Mouse (Mus musculus): ENCODE results near the gene Syt1.

Gene Syt1

DNA sequence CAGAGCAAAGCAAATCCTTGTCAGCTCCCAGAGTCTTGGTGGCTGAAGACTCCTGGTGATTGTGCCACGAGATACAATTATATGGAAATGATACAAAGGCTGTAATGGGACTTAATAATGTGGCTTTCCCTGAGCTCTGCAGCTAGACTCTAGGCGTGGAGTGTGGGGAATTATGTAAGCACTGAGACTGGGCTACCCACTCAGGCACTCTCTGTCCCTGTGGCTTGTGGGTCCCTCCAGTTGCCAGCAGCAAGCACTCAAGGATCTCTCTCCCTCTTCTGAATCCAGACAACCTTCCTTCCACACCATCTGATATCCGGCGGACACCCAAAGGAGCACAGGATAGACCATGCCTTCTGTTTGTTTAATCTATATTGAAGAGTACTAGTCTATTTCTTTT, 503.9 kb downstream of the Syt1 start:
- no peak for DNase-seq

DNA sequence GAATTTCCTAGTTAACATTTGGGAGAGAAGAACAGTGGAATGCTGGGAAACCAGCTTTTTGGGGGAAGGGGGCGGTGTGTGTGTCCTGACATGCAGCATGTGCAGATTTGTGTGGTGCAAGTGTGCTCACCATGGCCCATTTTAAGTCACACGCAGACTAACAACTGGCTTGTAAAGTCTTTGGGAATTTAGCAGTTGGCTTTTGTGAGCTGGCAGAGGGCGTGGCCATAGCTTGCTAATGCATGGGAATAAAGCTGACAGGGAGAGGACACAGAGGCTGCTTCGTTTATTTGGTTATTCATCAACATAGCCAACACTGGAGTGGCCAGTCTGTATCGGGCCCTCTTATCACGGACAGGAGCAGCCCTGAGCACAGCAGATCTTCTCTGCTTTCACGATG, 505.9 kb downstream of the Syt1 start:
- DNase-seq, result no peak

DNA sequence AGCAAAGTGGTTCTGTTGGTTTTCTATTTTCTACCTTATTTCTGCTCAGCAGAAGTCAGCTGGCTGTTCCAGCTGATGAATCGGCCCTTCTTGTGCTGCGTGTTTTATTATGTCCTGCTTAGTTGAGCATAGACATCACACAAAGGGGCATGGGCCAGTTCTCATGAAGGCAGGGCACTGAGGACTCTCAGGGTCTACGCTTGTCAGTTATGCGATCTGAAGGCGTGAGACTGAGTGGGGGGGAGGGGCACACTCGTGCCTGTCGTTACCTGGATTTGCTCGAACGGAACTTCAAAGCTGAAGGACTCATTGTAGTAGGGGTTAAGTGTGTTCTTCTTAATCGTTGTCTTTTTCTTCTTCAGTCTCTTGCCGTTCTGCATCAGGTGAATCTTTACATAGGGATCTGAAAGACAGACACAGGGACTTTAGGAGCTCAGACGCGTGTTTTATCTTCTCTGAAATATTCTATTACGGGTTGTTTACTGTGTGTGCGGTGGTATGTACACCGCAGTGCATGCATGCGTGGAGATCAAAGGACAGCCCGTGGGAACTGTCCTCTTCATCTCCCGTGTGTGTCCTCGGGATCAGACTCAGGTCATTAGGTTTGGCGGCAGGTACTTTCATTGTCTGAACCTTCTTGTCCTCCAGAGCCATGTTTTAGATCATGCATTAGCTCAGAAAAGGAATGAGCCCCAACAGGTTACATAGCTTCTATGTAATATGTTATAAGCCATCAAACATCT, 506.5 kb downstream of the Syt1 start:
- no peak for DNase-seq

DNA sequence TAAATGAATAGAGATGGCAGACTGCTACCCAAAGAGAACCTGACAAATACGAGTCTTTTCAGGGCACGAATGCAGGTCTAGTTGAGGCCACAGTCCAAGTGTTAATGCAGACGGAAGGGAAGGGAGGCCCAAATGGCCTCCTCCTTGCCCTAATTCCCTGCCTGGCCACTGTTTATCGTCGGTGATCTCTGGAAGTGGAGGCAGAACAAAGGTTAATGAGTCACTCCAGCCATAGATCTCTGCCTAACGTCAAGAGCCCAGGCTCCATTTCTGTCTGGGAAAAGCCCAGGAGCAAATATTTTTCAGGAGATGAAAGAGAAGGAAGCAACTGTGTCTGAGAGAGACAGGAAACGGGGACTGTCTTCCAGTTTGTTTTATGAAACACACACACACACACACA, 520.6 kb downstream of the Syt1 start:
- DNase-seq, result no peak

DNA sequence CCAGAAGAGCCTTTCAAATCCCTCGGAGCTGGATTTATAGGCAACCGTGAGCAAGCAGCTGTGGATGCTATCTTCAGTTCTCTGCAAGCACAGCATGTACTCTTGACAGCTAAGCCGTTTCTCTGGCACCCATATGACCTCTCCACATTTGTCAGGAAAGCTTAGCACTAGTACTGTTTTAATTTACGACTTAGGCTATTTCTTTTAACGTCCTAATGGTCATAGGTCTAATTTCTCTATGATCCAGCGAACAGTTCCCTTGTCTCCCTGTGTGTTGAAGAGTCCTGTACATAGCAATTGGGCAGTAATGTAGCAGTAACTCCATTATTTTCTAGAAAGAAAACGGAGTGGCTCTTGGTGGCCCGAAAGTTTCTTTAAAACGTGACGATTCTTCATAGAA, 526.8 kb downstream of the Syt1 start:
- DNase-seq, result no peak

DNA sequence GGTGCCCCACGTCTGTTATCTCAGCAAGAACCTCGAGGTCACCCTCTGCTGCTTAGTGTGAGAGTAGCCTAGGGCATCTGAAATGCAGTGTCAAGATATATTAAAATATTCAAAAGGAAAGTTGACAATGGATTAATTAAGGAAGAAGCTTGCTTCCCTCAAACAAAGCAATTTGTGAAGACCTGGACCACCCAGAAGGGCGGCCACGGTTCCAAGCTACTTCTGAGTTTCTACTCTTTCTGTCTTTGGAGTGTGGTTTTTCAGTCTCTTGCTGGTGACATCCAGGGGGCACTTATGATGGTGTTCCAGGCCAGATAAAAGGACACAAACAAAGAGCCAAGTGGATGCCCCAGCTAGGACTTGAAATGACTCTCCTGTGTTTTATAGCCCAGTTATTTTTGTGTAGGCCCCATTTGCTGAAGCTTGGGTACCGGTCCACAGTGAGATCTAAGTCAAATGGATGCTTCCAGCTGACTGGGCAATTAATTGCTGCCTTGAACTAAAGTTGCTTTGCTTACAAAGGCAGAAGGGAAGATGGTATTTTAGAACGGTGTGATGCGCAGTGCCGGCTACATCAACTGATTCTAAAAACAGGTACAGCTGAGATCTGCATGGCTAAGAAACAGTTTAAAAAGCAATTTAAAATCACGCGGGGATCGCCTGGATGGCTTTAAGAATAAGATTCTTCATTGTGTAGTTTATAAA, 530.5 kb downstream of the Syt1 start:
- no peak for DNase-seq

DNA sequence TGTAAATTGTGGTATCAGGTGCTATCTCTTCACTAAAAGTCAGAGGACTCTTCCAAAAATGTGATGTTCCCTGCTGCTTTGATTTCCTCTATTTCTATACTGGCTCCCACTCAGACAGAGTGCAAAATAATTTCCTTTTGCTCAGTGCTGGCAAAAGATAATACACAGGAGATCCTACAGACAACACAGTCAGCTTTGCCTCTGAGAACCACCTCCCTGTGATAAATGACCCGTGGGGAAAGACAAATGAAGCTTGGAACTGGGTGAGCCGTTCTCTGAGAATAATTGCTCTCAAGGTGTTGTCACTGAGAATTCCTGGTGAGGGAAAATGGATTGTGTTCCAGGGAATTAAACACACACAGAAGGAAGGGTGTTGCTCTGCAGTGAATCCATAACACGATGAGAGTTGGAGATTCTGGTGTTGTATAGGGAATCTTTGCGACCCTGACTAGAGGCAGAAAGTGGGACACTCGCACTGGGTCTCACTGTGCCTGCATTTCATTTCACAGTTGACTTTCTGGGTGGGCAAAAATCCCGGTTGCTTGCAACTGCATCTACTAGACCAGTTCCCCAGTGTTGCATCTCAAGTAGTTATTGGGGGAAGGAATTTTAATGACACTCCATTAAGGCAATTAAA, 540.3 kb downstream of the Syt1 start:
- peak in 1 of 2 experiments; percentile 19 for DNase-seq

DNA sequence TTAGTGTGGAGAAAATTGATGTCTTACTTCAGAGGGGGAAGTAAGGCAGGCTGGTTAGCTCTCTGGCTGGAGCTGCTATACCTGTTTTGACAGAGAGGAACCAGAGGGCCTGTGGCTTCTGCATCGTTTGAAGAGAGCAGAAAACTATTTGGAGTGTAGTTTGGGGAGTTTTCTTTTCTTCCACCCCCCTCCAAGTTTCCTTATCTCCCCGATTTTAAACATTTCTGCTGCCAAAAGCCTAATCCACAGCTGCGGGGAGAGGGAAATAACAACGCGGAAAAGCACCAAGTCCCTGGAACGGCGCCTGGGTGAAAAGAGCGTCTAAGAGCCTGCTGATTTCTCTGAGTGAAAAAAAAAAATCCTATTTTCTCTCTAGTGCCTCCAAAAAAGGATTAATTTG, 544.2 kb downstream of the Syt1 start:
- peak in 1 of 2 experiments; percentile 14 for DNase-seq

DNA sequence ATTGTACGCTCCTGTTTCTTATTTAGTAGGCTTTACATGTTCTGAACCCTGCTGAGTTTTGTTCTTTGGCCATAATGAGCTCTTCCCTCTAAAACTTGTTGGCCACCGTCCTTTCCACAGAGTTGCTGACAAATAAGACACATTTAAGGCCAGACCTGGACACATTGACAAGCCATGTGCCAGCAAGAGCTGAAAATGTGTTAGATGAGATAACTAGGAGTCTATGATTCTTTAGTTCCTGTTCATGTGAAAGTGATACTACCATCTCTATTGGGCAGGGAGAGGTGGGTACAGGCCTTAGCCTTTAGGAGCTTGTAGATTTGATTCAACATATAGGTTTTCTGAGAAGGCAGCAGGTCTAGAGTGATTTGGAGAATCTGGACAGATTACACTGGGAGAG, 548.9 kb downstream of the Syt1 start:
- no peak for DNase-seq

DNA sequence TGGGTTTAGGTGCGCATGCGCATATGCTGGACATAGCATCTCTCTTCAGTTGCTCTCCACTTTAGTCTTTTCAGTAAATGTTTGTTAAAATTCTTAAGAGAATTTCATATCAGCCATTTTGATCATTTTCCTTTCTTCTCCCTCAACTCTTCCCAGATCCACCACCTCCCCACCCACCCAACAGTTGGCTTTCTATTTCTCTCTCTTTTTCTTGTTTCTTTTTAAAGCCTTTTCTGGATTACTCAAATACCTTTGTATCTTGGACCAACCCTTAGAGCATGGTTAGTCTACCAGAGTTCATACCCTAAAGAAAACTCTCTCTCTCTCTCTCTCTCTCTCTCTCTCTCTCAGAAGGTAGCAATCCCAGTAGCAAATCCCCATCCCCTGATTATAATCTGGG, 553.7 kb downstream of the Syt1 start:
- DNase-seq, result no peak

DNA sequence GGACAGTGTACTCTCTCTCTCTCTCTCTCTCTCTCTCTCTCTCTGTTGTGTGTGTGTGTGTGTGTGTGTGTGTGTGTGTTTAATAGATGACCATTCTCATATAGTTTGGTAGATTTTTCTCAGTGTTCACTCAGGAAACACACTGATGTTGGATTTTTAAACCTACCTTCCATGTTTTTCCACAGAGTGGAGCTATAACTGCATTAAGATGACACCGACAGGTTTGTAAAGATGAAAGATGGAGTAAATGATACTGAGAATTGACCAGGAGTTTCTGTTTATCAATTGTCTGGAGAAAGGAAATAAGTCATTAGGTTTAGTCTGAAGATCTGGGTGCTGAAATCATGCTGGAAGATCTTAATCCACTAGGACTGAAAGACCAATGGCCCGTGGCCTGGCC, 554.9 kb downstream of the Syt1 start:
- DNase-seq, result peak in 1 of 2 experiments; percentile 36

DNA sequence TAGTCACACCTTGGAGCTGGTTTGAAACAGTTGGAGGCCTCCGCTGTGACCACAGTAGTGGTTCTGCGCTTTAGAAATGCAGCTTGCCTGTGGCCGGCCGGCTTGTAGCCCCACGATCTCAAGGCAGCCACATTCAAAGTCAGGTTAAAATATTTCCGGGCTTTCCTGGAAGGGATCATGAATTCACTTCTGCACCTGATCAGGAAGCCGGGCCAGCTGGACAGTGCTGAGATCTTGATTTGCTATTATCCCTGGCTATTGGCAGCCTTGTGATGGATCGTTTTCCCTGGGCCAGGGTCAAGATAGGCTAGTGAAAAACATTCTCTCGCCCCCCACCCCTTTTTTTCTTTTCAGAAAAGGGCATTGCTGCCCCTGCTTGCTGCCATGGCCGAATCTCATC, 555.6 kb downstream of the Syt1 start:
- peak in 1 of 2 experiments; percentile 18 for DNase-seq

DNA sequence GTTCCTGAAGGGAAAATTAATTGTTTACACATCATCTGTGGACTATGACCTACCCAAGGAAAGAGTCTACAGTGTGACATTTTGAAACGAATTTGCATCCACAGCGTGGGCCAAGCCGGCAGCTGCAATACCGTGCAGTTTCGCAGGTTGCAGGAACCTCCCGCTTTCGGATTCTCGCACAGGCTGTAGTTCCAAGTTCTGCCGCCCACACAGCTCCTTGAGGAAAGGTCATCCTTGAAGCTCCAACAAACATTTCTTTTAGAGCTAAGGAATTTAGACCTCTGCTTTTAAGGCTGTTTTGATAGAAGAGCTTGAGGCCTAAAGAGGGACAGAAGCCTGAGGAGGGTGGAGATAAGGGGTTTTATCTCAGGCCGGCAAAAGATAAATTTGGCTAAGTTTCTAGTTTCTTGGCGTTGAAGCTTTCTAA, 556.1 kb downstream of the Syt1 start:
- DNase-seq, result no peak

DNA sequence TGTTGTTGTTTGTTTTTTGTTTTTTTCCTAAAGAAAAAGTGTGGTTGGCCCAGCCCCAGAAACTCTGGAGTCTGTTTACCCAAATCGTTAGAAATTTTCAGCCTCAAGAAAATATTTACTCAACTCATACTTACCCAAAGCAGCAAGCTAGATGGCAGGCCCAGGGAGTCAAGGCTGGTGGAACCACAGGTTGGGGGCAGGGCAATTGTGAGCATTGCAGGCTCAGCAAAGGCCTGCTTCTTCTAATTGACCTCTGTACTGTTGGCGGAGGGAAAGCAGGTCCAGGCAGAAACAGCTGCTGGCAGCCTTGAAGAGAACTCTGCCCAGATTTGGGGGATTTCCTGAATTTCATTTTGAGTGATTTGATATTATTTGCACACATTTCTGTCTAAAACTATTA, 557.2 kb downstream of the Syt1 start:
- no peak for DNase-seq

DNA sequence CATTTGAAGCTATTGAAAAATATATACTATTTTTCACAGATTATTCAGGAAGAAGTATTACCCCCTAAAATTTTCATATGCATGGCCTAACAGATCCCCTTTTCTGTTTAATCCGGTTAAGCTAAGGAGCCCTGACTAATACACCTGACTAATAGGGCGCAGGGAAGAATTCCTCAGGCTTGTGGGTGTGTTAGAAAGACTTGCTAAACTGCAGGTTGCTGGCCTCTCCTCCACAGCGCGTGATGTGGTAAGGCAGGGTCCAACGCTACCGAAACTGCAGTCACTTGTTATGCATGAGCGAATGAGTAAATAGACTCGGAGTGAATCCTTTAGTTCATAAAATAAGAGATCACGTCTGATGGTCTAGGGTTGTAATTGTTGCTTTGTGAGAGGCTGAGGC, 558.4 kb downstream of the Syt1 start:
- DNase-seq, result no peak

DNA sequence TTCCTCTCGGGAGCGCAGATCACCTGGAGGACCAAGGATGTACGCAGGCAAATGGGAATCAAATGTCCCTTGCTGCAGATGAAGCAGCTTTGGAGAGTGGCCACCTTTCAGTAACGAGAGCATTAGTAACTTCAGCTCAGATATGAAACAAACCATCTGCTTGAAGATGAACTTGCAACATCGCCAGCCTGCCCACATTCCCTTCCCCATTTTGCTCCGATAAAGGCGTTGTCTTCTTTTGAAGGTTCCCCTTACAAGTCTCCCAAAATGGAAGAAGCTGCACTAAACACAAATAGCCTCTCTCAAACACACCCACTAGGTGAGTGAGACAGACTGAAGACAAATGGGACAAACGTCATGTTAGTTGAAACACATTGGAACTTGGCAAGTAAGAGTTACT, 559.3 kb downstream of the Syt1 start:
- DNase-seq, result no peak

DNA sequence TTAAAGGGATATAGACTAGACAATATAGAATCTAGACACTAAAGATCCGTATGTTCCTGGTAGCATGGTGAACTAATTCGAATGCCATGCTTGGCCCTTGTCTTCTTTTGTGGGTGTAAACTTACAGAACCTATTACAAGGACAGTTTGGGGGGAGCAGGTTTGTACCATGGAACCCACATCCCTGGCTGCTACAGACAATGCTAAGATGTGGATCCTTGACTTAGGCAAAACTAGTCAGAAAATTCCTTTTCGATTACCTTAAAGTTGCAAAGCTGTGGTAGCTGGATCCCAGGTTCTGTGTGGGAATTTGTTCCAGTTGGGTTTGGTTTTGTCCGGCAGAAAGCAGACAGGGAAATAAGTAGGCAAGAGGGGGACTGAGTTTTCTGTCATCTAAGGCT, 560.4 kb downstream of the Syt1 start:
- DNase-seq, result no peak

DNA sequence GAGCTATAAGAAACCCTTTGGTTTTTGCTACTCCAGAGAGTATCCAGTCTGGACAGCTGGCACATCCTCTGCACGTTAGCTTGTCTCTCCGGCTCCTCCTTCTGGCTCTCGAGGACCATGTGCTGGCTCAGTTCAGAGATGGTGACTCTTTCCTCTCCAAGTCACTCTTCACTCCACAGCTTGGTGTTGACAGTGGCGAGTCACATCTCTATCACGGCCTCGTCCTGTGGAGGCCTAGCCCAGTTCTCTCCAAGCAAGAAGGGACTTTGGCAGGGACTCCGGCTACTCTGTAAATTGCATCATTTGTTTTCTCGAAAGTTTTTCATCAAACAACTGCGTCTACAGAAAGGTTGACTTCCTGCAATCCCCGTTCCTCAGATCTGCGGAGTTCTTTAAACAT, 562.4 kb downstream of the Syt1 start:
- no peak for DNase-seq
